Mouse (Mus musculus) splenic B cell, adult 2 months (primary cell): ENCODE data around the gene Rhof.
A peak's percentile ranks its signal among the peaks of the same experiment; 100 is the strongest.

Experiments used
- DNase-seq: peaks from one replicate; pipeline ENCODE4 v3.0.0-alpha.2; 2011; ENCODE audit warnings: low read depth, low spot score
- H3K27me3 ChIP-seq: 2 replicates; pipeline ENCODE4 v1.6.1; 2012; ENCODE audit warnings: mild to moderate bottlenecking, low read length, moderate library complexity, mixed read lengths; ENCODE audit not compliant: control insufficient read depth, poor library complexity, insufficient read depth, severe bottlenecking
- H3K36me3 ChIP-seq: 2 replicates; pipeline ENCODE4 v1.6.1; 2012; ENCODE audit warnings: mild to moderate bottlenecking, low read length, moderate library complexity, mixed read lengths; ENCODE audit not compliant: control insufficient read depth, poor library complexity, insufficient read depth, severe bottlenecking

Rhof gene

DNA sequence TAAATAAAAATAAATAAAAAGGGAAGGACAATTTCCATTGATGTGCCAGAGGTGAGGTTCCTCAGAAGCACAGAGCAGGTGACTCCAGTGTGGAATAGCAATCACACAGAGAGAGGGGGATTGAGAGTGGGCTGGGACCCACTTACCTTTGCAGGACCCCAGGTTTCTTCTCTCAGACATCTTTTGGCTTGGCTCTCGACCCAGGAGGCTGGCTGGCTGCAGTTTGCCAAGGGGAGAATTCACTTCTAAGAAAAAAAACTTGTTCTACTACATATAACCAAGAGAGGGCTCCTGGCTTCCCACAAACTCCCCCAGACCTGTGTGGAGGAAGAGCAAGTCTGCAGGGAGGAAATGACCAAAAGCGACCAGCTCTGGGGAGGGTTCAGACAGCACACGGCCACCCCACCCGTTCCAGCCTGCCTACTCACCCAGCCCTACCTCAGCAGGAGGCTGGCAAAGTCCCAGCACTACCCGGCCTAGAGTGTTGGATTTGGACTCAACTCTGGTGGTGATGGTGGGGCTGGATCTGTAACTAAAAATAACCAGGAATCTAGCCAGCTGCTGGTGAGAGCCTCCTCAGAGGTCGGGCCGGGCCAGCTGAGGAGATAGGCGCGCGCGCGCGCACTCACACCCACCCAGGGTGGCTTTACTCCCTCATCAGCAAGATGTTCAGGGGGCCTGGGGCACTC is 1.8 kb upstream of the Rhof start:
- Histone ChIP-seq H3K36me3 (peaks cover 5% of the 10 kb centered on the region), H3K27me3 (no peaks in the 10 kb centered on the region)
- no peak for DNase-seq

DNA sequence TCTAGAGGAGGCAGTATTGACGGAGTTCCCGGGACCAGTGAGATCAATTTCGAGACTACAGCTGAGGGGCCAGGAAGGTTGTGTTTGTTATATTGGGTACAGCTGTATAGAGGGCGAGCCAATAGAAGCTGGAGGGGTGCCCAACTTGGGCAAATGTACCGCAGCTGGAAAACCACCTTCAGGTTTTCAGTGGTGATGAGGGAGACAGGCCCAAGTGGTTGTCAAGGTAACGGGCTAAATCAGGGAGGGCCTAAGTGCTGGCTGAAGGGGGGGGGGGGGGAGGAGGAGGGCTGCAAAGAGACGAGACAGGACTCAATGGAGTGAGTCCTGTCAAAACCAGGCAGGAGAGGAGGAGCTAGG is 1.3 kb upstream of the Rhof start:
- Histone ChIP-seq H3K27me3 (no peaks in the 10 kb centered on the region), H3K36me3 (peaks cover 5% of the 10 kb centered on the region)
- DNase-seq, result no peak

DNA sequence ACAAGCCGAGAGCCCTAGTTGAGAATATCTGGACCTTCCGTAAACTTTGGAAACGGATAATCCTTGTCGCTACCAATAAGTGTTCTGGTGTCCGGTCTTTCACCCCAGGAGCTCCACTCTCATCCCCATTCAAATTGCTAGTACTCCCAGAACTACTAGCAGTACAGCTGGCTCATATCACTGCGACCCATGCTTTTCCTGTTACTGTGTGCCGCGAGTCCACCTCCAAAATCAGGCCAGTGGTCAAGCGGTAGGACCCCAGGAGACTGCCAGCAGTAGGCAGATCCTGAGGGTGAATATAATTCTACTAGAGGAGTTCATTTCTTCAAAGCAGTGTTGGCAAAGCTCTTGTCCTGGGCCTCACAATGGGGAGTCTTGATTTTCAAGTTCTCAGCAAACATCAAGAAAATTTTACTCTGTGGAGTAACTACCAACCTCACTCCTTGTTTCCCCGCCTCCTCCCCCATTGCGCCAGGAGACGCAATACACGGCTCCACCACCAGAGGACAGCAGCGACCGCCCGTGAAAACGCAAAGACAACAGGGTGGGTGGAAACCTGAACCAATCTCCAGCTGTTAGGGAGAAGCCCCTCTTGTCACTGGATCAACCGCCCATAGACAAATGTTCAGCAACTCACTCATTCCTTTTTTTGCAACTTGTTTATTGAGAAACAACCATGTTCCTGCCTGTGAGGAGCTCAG is 741 bp upstream of the Rhof start:
- Histone ChIP-seq H3K27me3 (no peaks in the 10 kb centered on the region), H3K36me3 (peaks cover 5% of the 10 kb centered on the region)
- peak; percentile 91 for DNase-seq

DNA sequence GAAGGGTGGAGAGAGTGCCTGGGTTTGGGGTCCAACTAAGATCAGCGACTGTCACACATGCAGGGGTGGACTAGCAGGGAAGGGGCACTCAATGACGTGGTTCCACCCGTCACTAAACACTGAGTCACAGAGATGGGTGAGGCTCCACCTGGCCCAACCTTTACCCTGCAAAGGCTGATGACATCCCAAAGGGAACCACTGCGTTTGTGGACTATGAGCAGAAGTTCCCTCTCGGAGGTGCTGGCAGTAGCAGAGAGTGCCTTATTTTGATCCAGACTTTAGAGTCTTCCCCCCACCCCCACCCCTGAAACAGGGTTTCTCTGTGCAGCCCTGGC is 1.7 kb downstream of the Rhof start:
- Histone ChIP-seq H3K36me3 (peaks cover 5% of the 10 kb centered on the region), H3K27me3 (no peaks in the 10 kb centered on the region)
- no peak for DNase-seq

DNA sequence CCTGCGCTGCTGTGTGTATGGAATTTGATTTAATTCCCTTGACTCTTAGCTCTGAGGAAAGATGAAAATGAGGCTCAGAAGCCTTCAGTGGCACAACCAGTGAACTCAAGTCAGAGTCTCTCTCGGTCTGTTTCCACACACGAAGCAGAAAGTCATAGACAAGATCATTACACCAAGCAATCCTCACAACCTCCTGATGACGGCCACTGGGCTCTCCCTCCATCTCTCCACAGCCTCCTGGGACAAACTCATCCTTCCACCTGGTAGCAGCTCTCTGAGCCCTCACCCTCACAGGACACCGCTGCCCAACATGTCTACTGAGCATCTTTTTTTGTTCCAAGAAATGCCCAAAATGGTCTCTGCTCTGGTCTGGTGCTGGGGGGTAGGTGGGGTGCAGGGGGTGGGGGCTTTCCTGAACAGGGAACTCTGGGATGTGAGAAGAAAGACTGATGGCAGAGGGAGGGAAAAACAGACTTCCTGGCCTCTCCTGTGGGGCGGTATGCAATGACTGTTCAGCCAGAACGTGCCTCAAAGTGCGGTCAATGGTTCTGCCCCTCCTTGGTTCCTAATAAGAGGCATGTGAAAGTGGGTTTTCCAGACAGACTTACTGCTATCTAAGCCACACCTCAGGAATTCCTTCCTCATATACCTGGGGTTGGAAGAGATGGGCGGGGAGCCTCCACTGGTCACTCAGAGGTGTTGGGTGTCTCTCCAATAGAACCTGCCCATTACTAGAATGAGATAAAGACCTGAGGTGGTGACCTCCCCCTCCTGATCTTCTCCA is 2.3 kb downstream of the Rhof start:
- no peaks in the 10 kb centered on the region for H3K27me3 ChIP-seq
- peaks cover 5% of the 10 kb centered on the region for H3K36me3 ChIP-seq
- DNase-seq, result no peak

DNA sequence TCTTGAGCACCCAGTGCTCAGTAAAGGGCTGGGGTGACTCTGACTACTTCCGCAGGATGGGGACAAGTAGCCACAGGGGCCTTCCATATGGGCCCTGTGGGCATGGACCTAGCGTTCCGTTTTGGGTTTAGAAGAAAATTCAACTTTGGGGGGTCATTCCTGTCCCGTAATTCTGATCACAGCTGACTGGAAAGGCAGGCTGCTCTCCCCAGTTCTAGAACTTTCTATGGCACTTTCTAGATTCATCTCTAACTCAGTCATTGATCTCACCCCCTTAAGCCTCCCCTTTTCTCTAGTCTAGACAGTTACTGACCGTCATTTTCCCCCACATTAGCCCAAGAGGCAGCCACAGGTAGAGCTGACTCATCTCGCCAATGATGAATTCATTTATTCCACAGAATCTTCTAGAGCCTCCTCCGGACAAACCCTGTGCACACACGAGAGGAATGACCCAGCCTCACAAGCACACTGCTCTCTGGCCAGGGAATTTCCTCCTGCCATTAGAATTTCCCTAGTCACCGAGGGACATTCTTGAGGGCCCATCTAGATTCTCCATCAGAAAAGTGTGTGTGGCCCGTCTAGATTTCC is 3.2 kb downstream of the Rhof start:
- Histone ChIP-seq H3K27me3 (no peaks in the 10 kb centered on the region), H3K36me3 (peaks cover 5% of the 10 kb centered on the region)
- DNase-seq, result no peak

DNA sequence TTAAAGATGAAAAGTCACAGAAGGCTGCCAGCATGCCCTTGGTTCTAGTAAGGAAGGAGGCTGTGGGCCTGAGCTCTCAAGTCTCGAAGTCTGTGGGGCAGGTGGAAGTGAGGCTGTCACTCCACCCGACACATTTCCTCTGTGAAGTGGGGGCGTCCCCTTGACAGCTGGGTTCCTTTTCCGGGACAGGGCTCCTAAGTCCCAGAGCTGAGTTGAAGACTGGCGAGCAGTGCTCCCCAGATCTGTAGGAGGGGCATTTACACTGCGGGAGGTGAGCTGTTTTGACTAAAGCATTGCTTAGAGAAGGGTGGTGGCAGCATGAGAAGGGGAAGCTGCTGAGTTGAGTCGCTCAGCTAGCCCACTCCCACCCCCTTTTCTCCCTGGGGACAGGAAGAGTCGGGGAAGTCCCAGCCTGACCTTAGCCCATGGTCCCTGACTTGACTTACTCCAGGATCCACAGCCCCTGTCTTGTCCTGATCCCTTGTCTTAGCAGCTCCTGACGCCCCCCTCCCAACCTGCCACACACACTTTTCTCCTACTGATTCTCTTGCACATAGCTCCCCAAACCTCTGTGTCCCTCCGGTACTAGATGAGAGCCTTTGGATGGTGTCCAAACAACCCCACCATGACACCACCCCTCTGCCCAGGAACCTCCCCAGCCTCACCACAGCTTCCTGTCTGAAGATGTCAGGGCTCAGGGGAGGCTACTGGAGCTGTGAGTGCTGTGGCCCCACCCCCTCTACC is 3.9 kb downstream of the Rhof start:
- DNase-seq, result peak; percentile 96
- Histone ChIP-seq H3K36me3 (peaks cover 2% of the 10 kb centered on the region; the same call in 1 of the 2 replicates), H3K27me3 (no peaks in the 10 kb centered on the region)

DNA sequence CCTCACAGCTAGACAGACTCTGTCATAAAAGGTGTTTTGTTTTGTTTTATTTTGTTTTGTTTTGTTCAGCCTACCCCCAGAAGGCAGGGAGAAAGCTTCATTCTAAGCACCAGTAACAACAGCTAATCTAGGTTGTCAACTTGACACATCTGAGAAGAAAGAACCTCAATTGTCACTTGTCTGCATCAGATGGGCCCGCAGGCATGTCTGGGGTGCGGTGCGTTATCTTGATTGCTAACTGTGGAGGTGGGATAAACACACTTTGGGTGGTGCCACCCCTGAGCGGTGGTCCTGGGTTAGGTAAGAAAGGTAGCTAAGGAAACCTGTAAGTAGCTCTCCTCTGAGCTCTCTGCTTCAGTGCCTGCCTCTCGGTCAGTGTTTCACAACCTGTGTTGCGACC is 5.5 kb downstream of the Rhof start:
- no peak for DNase-seq
- peaks cover 4% of the 10 kb centered on the region for H3K36me3 ChIP-seq
- no peaks in the 10 kb centered on the region for H3K27me3 ChIP-seq

DNA sequence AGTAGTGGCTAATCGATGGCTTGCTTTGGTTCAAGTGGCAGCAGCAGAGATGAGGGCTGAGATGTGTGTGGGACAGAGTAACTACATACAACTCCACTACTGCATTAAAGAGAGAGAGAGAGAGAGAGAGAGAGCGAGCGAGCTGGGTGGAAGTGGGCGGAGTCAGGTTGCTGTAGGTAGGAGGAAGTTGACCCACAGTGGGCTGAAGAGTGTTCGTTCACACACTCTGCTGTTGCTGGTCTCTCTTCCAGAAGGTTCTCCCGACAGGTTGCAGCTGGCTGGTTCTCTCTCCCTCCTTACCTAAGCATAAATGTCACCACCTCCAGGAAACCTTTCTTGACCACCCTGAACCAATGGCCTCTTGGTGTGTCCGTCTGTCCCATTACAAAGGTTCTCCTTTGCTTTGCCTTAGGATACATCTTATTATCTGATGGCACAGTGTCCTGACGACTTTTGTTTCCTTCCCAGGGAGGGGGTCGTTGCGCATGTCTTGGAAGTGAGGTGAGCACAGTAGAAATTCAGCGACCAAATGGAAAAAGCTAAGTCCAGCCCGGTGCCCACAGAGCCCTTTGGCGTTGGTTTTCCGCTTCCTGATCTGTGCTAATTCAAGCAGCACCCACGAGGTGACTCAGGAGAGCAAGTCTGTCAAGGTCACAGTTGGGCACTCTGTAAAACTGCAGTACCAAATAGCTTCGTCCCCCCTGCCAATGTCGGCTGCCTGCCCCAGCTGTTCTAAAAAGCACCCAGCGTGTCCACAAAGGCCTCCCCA is 6.7 kb downstream of the Rhof start:
- Histone ChIP-seq H3K27me3 (no peaks in the 10 kb centered on the region), H3K36me3 (peaks cover 4% of the 10 kb centered on the region)
- DNase-seq, result peak; percentile 90

DNA sequence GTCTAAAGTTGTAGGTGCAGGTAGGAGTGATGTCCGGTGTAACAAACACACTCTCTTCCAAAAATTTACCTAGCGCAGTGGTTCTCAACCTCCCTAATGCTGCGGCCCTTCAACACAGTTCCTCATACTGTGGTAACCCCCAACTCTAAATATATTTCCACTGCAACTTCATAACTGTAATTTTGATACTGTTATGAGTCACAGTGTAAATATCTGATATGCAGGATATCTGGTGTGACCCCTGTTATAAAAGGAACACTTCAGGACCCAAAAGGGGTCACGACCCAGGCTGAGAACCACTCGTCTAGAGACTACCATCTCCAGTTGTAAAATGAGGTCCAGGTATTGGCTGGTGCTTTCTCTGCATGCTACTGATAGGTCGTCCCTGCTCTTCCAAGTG is 7.4 kb downstream of the Rhof start:
- H3K36me3 ChIP-seq, result peaks cover 4% of the 10 kb centered on the region
- no peaks in the 10 kb centered on the region for H3K27me3 ChIP-seq
- DNase-seq, result no peak

DNA sequence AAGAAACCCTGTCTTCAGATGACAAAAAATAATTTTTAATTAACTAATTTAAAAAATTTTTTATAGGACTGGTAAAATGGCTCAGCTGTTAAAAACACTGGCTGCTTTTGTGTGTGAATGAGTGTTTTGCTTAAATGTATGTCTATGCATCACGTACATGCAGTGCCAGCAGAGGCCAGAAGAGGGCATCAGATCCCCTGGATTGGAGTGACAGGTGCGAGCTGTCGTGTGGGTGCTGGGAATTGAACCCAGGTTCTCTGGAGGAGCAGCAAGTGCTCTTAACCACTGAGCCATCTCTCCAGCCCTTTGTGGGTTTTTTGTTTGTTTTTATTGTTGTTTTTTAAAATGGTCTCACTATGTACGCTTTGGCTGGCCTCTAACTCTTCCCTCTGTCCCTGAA is 10.3 kb downstream of the Rhof start:
- DNase-seq, result peak; percentile 63
- no peaks in the 10 kb centered on the region for H3K27me3 ChIP-seq
- peaks cover 4% of the 10 kb centered on the region for H3K36me3 ChIP-seq

DNA sequence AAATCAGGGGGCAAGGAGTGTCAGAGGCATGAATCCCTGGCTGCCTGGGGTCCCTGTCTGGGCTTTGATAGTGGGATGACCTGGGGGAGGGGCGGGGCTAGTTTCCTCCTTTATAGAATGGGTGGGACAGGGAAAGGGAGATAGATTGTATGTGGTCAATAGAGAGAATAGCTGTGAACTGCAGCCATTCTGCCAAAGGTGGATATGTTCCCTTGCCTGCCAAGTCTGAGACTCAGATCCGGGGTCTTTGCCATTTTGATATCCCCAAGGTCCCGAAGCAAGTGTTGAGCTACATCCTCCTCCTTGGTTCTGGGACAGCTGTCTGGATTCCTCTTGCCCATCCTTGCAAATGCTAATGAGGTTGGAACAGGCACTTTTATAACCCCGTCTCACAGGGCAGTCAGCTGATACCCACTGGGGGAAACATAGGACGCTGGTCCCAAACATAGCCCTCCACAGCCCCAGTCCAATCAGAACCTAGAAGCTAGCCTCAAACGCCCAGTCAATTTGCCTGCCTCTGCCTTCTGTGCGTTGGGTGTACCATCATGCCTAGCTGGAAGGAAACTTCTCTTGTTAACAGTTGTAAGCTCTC is 11.8 kb downstream of the Rhof start:
- Histone ChIP-seq H3K27me3 (no peaks in the 10 kb centered on the region), H3K36me3 (peaks cover 4% of the 10 kb centered on the region)
- DNase-seq, result no peak

DNA sequence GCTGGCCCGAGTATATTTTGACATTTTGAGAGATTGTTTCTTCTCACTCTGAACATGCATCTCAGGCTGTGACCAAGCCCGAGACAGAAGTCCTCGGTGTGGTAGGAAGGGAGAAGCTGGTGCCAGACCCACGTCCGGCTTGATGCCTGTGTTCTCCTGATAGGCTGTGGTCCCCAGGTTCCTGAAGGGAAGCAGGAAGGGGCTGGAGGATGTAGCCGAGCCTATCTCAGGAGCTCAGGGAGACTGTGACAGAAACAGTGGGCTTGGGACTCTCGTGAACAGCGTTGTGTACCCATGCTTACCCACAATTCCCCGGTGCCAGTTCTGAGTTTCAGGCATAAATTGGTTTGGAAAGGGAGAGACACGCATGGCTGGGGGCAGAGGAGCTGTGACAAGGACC is 13.7 kb downstream of the Rhof start:
- Histone ChIP-seq H3K27me3 (no peaks in the 10 kb centered on the region), H3K36me3 (peaks cover 4% of the 10 kb centered on the region)
- no peak for DNase-seq

DNA sequence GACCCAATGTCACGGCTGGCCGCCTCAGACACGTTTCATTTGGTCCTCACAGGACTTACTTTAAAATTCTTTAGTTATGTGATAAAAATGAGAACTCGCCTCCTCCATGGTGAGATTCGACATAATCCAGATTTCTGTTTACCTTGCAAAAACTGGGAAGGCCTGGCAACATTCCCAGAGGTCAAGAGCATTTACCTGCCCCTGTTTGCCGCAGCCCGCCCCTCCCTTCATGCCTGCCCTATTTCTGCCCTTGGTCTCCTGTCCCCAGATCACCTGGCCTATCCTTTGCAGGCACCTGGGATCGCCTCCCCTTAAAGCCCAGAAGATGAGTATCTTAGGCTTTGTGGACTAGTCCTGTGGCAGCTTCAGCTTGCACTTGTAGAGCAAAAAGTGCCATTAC is 14.7 kb downstream of the Rhof start:
- peaks cover 4% of the 10 kb centered on the region for H3K36me3 ChIP-seq
- DNase-seq, result no peak

More for the DNA sequence above, 14.7 kb downstream of the Rhof start:
- no peaks in the 10 kb centered on the region for H3K27me3 ChIP-seq
